Mouse (Mus musculus) C2C12 (cell line): Measurements from ENCODE around the gene Rfc4.

Source experiments
- CEBPB ChIP-seq: IDR thresholded peaks from one replicate; pipeline ENCODE4 v1.6.1; 2011; ENCODE audit warnings: low read depth, mild to moderate bottlenecking, control low read depth, moderate library complexity
- CTCF ChIP-seq: IDR thresholded peaks from one replicate; pipeline ENCODE4 v1.5.1; 2011; ENCODE audit not compliant: control insufficient read depth, insufficient read depth, insufficient read length
- FOSL1 ChIP-seq: IDR thresholded peaks from one replicate; pipeline ENCODE4 v1.8.0; 2011; ENCODE audit warnings: mild to moderate bottlenecking, low read length; ENCODE audit not compliant: poor library complexity, insufficient read depth, severe bottlenecking
- MAX ChIP-seq: IDR thresholded peaks from one replicate; pipeline ENCODE4 v1.6.1; 2011; ENCODE audit warnings: mild to moderate bottlenecking, control low read depth
- MYOD1 ChIP-seq: IDR thresholded peaks from one replicate; pipeline ENCODE4 v1.6.1; 2011; ENCODE audit warnings: low read depth; ENCODE audit not compliant: control insufficient read depth, insufficient read length

- TF ChIP-seq CTCF (no peak), MYOD1 (no peak), MAX (no peak), FOSL1 (no peak), CEBPB (no peak)
Observed at GRCm38 (mm10) chr16:23114339-23115171, 13.0 kb downstream of the Rfc4 start.
